Mouse (Mus musculus) hindbrain, embryonic 14.5 days (tissue): ENCODE measurements around the gene Rps2. TPM values are rescaled to one million over a fixed set of nuclear protein-coding genes. Genes with fewer than 3 reads are reported as not detected.
"Not testable (repeated sequence)": the region's sequence is repeated elsewhere in the genome, so short reads cannot be mapped to it uniquely, and the experiment has no call there.

Source experiments
- ATAC-seq: fragments of 200-750 bp; cut with Nextera tagmentation; 2 replicates; pipeline ENCODE4 v1.8.0; 2017; ENCODE audit warnings: moderate number of reproducible peaks, mild to moderate bottlenecking, moderate TSS enrichment, moderate library complexity; ENCODE audit not compliant: low FRiP score
- DNase-seq: peaks from one replicate; pipeline ENCODE4 v3.0.0-alpha.2; 2015; ENCODE audit warnings: low spot score
- H3K27ac ChIP-seq: fragments of 300-500 bp; sonication (generic); 2 replicates; pipeline ENCODE4 v1.5.1; 2014; ENCODE audit warnings: mild to moderate bottlenecking, moderate library complexity
- H3K27me3 ChIP-seq: fragments of 300-500 bp; sonication (generic); 2 replicates; pipeline ENCODE4 v1.6.1; 2014; ENCODE audit warnings: mild to moderate bottlenecking, low read length, mixed read lengths; ENCODE audit not compliant: control insufficient read depth, insufficient read depth
- H3K36me3 ChIP-seq: fragments of 300-500 bp; sonication (generic); replicated peaks from 2 replicates; pipeline ENCODE4 v1.6.1; 2014; ENCODE audit not compliant: control insufficient read depth, insufficient read depth
- H3K4me1 ChIP-seq: fragments of 300-500 bp; sonication (generic); replicated peaks from 2 replicates; pipeline ENCODE4 v1.6.1; 2014; ENCODE audit warnings: antibody characterized with exemption, low read length, mixed read lengths; ENCODE audit not compliant: control insufficient read depth, insufficient read depth
- H3K4me2 ChIP-seq: fragments of 300-500 bp; sonication (generic); replicated peaks from 2 replicates; pipeline ENCODE4 v1.6.1; 2014; ENCODE audit warnings: mild to moderate bottlenecking, moderate library complexity
- H3K4me3 ChIP-seq: fragments of 300-500 bp; sonication (generic); replicated peaks from 2 replicates; pipeline ENCODE4 v1.5.1; 2014; ENCODE audit warnings: mild to moderate bottlenecking, low read length
- H3K9ac ChIP-seq: fragments of 300-500 bp; sonication (generic); 2 replicates; pipeline ENCODE4 v1.6.1; 2014
- H3K9me3 ChIP-seq: fragments of 300-500 bp; sonication (generic); 2 replicates; pipeline ENCODE4 v1.6.1; 2016; ENCODE audit warnings: low read length; ENCODE audit not compliant: control insufficient read depth
- WGBS: fragments of 180-500 bp; shearing (Covaris S2); extraction: QIAGEN DNeasy Blood & Tissue Kit; methylation state at CpG from one replicate; pipeline ENCODE4 v1.1.7; 2014; 5-methylcytosine and 5-hydroxymethylcytosine counted together
- polyA plus RNA-seq: library from polyadenylated mRNA; unstranded; fragments of >200 nt; fragmentation: Nextera tagmentation; extraction: Ambion mirVana; gene quantifications from 2 replicates; pipeline ENCODE4 v1.2.1, GENCODE M21; 2014

Gene Rps2
- polyA plus RNA-seq, 1 experiment from 2014 or later, result 838 TPM

GRCm38 (mm10) chr17:24716166-24716682 is 1.7 kb upstream of the Rps2 start:
- ATAC-seq (no peak), DNase-seq (no peak)
- Histone ChIP-seq H3K4me1 (peaks cover 2% of the 10 kb centered on the region; the same call in 1 of the 2 replicates), H3K4me3 (no peak overlapping the region), H3K27me3 (no peaks in the 10 kb centered on the region), H3K9me3 (no peaks in the 10 kb centered on the region), H3K36me3 (peaks cover 23% of the 10 kb centered on the region), H3K27ac (no peak overlapping the region), H3K9ac (no peak overlapping the region), H3K4me2 (no peak overlapping the region)
- WGBS, result 94% methylated on average over 15 of the region's 15 CpGs

GRCm38 (mm10) chr17:24718938-24719337 is 1.0 kb downstream of the Rps2 start:
- H3K9ac ChIP-seq, result peak overlapping the region; percentile 90
- H3K4me1 ChIP-seq, result peaks cover 24% of the 10 kb centered on the region
- not testable (repeated sequence) for H3K27me3 ChIP-seq, DNase-seq, ATAC-seq, H3K9me3 ChIP-seq
- H3K4me3 ChIP-seq, result peak overlapping the region; percentile 78
- peak overlapping the region; percentile 96 for H3K4me2 ChIP-seq
- WGBS, result 74% methylated on average over 5 of the region's 5 CpGs
- H3K36me3 ChIP-seq, result peaks cover 36% of the 10 kb centered on the region
- H3K27ac ChIP-seq, result peak overlapping the region; percentile 88; the same call in 1 of the 2 replicates

GRCm38 (mm10) chr17:24719494-24720222 is 1.7 kb downstream of the Rps2 start:
- peak overlapping the region; percentile 78 for H3K4me3 ChIP-seq
- H3K9me3 ChIP-seq, result no peaks in the 10 kb centered on the region
- H3K27ac ChIP-seq, result peak overlapping the region; percentile 88
- peaks cover 24% of the 10 kb centered on the region for H3K4me1 ChIP-seq
- H3K9ac ChIP-seq, result peak overlapping the region; percentile 90
- H3K27me3 ChIP-seq, result no peaks in the 10 kb centered on the region
- under 1% methylated on average over 61 of the region's 61 CpGs for WGBS
- H3K4me2 ChIP-seq, result peak overlapping the region; percentile 96
- ATAC-seq (peak; percentile 98), DNase-seq (peak; percentile 97)
- H3K36me3 ChIP-seq, result peaks cover 36% of the 10 kb centered on the region

GRCm38 (mm10) chr17:24720616-24721015 is 2.7 kb downstream of the Rps2 start:
- Histone ChIP-seq H3K4me3 (peak overlapping the region; percentile 78), H3K9ac (peak overlapping the region; percentile 88), H3K4me2 (peak overlapping the region; percentile 96), H3K36me3 (peaks cover 36% of the 10 kb centered on the region), H3K4me1 (peaks cover 24% of the 10 kb centered on the region)
- not testable (repeated sequence) for H3K27me3 ChIP-seq, ATAC-seq, DNase-seq, H3K9me3 ChIP-seq, H3K27ac ChIP-seq
- 0% methylated on average over 11 of the region's 11 CpGs for WGBS

- H3K9me3 ChIP-seq, H3K27me3 ChIP-seq, DNase-seq, ATAC-seq, H3K27ac ChIP-seq: not testable (repeated sequence)
- Histone ChIP-seq H3K36me3 (peaks cover 28% of the 10 kb centered on the region), H3K9ac (peak overlapping the region; percentile 88), H3K4me2 (peak overlapping the region; percentile 96), H3K4me3 (peak overlapping the region; percentile 78), H3K4me1 (peaks cover 24% of the 10 kb centered on the region)
- 77% methylated on average over 7 of the region's 7 CpGs for WGBS
Measured at GRCm38 (mm10) chr17:24721383-24721955, 3.6 kb downstream of the Rps2 start.

DNA sequence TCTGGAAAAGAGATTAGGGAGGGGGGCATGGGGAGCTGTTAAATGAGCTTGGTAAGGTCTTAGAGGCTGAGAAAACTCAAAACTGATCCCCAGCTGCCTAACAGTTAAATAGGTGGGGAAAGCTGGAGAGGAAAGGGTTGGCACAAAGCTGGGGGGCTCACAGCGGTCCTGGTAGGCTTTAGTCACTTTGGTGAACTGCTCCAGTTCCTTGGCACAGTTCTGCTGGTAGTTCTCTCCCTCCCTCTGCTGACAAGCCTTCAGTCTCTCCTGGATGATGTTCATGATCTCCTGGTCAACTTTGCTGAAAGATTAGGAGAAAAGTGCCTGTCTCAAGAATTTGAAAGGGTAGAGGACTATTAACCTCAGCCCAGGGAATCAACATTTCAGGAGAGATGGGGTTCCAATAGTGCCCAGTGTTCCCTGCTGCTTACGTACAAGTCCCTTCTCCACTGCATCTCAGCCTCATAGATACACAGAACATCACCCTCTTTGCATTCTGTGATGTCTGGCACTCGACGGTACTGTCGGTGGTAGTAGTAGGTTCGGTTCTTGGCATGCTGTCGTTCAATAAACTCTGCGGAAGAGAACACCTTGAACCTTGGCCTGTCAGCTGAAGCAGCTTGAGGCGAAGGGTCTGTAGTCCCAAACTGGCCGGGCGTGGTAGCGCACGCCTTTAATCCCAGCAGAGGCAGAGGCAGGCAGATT is 4.5 kb downstream of the Rps2 start:
- H3K4me3 ChIP-seq, result no peak overlapping the region; the same call in 1 of the 2 replicates

GRCm38 (mm10) chr17:24723122-24723880 is 5.4 kb downstream of the Rps2 start:
- Histone ChIP-seq H3K36me3 (peaks cover 17% of the 10 kb centered on the region), H3K4me3 (peak overlapping the region; percentile 77), H3K4me1 (peaks cover 24% of the 10 kb centered on the region), H3K9ac (peak overlapping the region; percentile 94), H3K27ac (peak overlapping the region; percentile 78; the same call in 1 of the 2 replicates), H3K9me3 (no peaks in the 10 kb centered on the region), H3K4me2 (peak overlapping the region; percentile 96), H3K27me3 (no peaks in the 10 kb centered on the region)
- 4% methylated on average over 12 of the region's 12 CpGs for WGBS
- DNase-seq, result no peak
- ATAC-seq, result no peak

More for the DNA sequence above, 4.5 kb downstream of the Rps2 start:
- no peak overlapping the region for H3K27ac ChIP-seq
- peak overlapping the region; percentile 96; the same call in 1 of the 2 replicates for H3K4me2 ChIP-seq
- no peak overlapping the region; the same call in 1 of the 2 replicates for H3K9ac ChIP-seq
- ATAC-seq (no peak), DNase-seq (no peak)
- peaks cover 24% of the 10 kb centered on the region for H3K4me1 ChIP-seq
- H3K9me3 ChIP-seq, result no peaks in the 10 kb centered on the region
- H3K36me3 ChIP-seq, result peaks cover 26% of the 10 kb centered on the region
- H3K27me3 ChIP-seq, result no peaks in the 10 kb centered on the region
- 41% methylated on average over 13 of the region's 13 CpGs for WGBS

GRCm38 (mm10) chr17:24723881-24724180 is 5.9 kb downstream of the Rps2 start:
- Histone ChIP-seq H3K9ac (peak overlapping the region; percentile 94), H3K4me1 (peaks cover 24% of the 10 kb centered on the region), H3K27ac (peak overlapping the region; percentile 78), H3K4me3 (peak overlapping the region; percentile 77), H3K27me3 (no peaks in the 10 kb centered on the region), H3K36me3 (peaks cover 15% of the 10 kb centered on the region), H3K9me3 (no peaks in the 10 kb centered on the region), H3K4me2 (peak overlapping the region; percentile 96)
- DNase-seq (no peak), ATAC-seq (peak; percentile 4; the same call in 1 of the 2 replicates)
- WGBS, result 0% methylated on average over 15 of the region's 15 CpGs
